Mouse (Mus musculus): ENCODE measurements around the gene Cbx1. TPM values are rescaled to one million over a fixed set of nuclear protein-coding genes. Genes with fewer than 3 reads are reported as not detected.
A peak's percentile ranks its signal among the peaks of the same experiment; 100 is the strongest.

Cbx1 gene
- 179 and 200 TPM in 2 replicates for polyA plus RNA-seq (2016; fragmentation: Nextera tagmentation; extraction: Ambion mirVana)

GRCm38 (mm10) chr11:96788871-96789795 is at the start of gene Cbx1:
Cbx1 (plus strand) TSS chr11:96789127.
- peaks cover 34% of the 10 kb centered on the region for H3K4me1 ChIP-seq
- H3K27me3 ChIP-seq (ENCODE audit: low read depth, poor library complexity, severe bottlenecking), result no peaks in the 10 kb centered on the region
- no peaks in the 10 kb centered on the region for H3K9me3 ChIP-seq (replicated peaks)
- peak within 1 kb of the TSS; percentile 99 for H3K27ac ChIP-seq
- H3K36me3 ChIP-seq, result peaks cover 31% of the 10 kb centered on the region
- peak within 1 kb of the TSS; percentile 93 for H3K4me3 ChIP-seq
- DNase-seq (ENCODE audit: low spot score), result peak; percentile 95
- 1% methylated on average over 93 of the region's 93 CpGs for WGBS

- no peak for DNase-seq (ENCODE audit: low spot score)
- Histone ChIP-seq H3K36me3 (no peaks in the 10 kb centered on the region), H3K27me3 (ENCODE audit: low read depth, poor library complexity, severe bottlenecking) (peaks cover 80% of the 10 kb centered on the region), H3K4me1 (peaks cover 46% of the 10 kb centered on the region), H3K9me3 (replicated peaks) (no peaks in the 10 kb centered on the region), H3K27ac (no peak overlapping the region), H3K4me3 (no peak overlapping the region)
- 74% methylated on average over 12 of the region's 12 CpGs for WGBS
Observed at GRCm38 (mm10) chr11:96740796-96741195, 48.1 kb upstream of the Cbx1 start.

GRCm38 (mm10) chr11:96741995-96742394 is 46.9 kb upstream of the Cbx1 start:
- no peak overlapping the region for H3K27ac ChIP-seq
- H3K9me3 ChIP-seq (replicated peaks), result no peaks in the 10 kb centered on the region
- WGBS, result 25% methylated on average over 12 of the region's 12 CpGs
- peaks cover 77% of the 10 kb centered on the region for H3K27me3 ChIP-seq (ENCODE audit: low read depth, poor library complexity, severe bottlenecking)
- no peak for DNase-seq (ENCODE audit: low spot score)
- H3K4me1 ChIP-seq, result peaks cover 34% of the 10 kb centered on the region
- H3K36me3 ChIP-seq, result no peaks in the 10 kb centered on the region
- H3K4me3 ChIP-seq, result no peak overlapping the region

- Histone ChIP-seq H3K27me3 (ENCODE audit: low read depth, poor library complexity, severe bottlenecking) (peaks cover 71% of the 10 kb centered on the region), H3K4me3 (no peak overlapping the region), H3K27ac (no peak overlapping the region), H3K9me3 (replicated peaks) (no peaks in the 10 kb centered on the region), H3K4me1 (peaks cover 33% of the 10 kb centered on the region), H3K36me3 (no peaks in the 10 kb centered on the region)
- DNase-seq (ENCODE audit: low spot score), result no peak
- WGBS, result 72% methylated on average over 11 of the region's 11 CpGs
Observed at GRCm38 (mm10) chr11:96743000-96743399, 45.9 kb upstream of the Cbx1 start.

GRCm38 (mm10) chr11:96743891-96744290 is 45.0 kb upstream of the Cbx1 start:
- H3K27ac ChIP-seq, result no peak overlapping the region
- DNase-seq (ENCODE audit: low spot score), result no peak
- no peak overlapping the region for H3K4me3 ChIP-seq
- 78% methylated on average over 4 of the region's 4 CpGs for WGBS
- peaks cover 27% of the 10 kb centered on the region for H3K4me1 ChIP-seq
- no peaks in the 10 kb centered on the region for H3K9me3 ChIP-seq (replicated peaks)
- H3K36me3 ChIP-seq, result no peaks in the 10 kb centered on the region
- H3K27me3 ChIP-seq (ENCODE audit: low read depth, poor library complexity, severe bottlenecking), result peaks cover 62% of the 10 kb centered on the region

GRCm38 (mm10) chr11:96746648-96747047 is 42.3 kb upstream of the Cbx1 start:
- no peak for DNase-seq (ENCODE audit: low spot score)
- H3K27ac ChIP-seq, result no peak overlapping the region
- H3K4me1 ChIP-seq, result peaks cover 26% of the 10 kb centered on the region
- H3K9me3 ChIP-seq (replicated peaks), result no peaks in the 10 kb centered on the region
- H3K27me3 ChIP-seq (ENCODE audit: low read depth, poor library complexity, severe bottlenecking), result peaks cover 41% of the 10 kb centered on the region
- whole genome bisulfite sequencing, result 80% methylated on average over 6 of the region's 6 CpGs
- no peaks in the 10 kb centered on the region for H3K36me3 ChIP-seq
- no peak overlapping the region for H3K4me3 ChIP-seq

GRCm38 (mm10) chr11:96747555-96747954 is 41.4 kb upstream of the Cbx1 start:
- Histone ChIP-seq H3K4me1 (peaks cover 19% of the 10 kb centered on the region), H3K27me3 (ENCODE audit: low read depth, poor library complexity, severe bottlenecking) (peaks cover 37% of the 10 kb centered on the region), H3K36me3 (no peaks in the 10 kb centered on the region), H3K27ac (no peak overlapping the region), H3K4me3 (no peak overlapping the region), H3K9me3 (replicated peaks) (no peaks in the 10 kb centered on the region)
- no peak for DNase-seq (ENCODE audit: low spot score)
- 66% methylated on average over 3 of the region's 3 CpGs for WGBS

- Histone ChIP-seq H3K27ac (no peak overlapping the region), H3K4me1 (peaks cover 5% of the 10 kb centered on the region; the same call in 1 of the 2 replicates)
- WGBS, result 99% methylated on average over 2 of the region's 2 CpGs
Observed at GRCm38 (mm10) chr11:96755298-96755697, 33.6 kb upstream of the Cbx1 start.

GRCm38 (mm10) chr11:96757421-96757820 is 31.5 kb upstream of the Cbx1 start:
- no peak for DNase-seq (ENCODE audit: low spot score)
- 60% methylated on average over 4 of the region's 4 CpGs for WGBS
- H3K27ac ChIP-seq, result no peak overlapping the region
- no peaks in the 10 kb centered on the region for H3K27me3 ChIP-seq (ENCODE audit: low read depth, poor library complexity, severe bottlenecking)
- H3K9me3 ChIP-seq (replicated peaks), result no peaks in the 10 kb centered on the region
- no peak overlapping the region for H3K4me3 ChIP-seq
- H3K4me1 ChIP-seq, result no peaks in the 10 kb centered on the region
- H3K36me3 ChIP-seq, result no peaks in the 10 kb centered on the region

More at GRCm38 (mm10) chr11:96755298-96755697, 33.6 kb upstream of the Cbx1 start:
- Histone ChIP-seq H3K9me3 (replicated peaks) (no peaks in the 10 kb centered on the region), H3K4me3 (no peak overlapping the region), H3K27me3 (ENCODE audit: low read depth, poor library complexity, severe bottlenecking) (no peaks in the 10 kb centered on the region), H3K36me3 (no peaks in the 10 kb centered on the region)
- no peak for DNase-seq (ENCODE audit: low spot score)

- peaks cover 6% of the 10 kb centered on the region; the same call in 1 of the 2 replicates for H3K4me1 ChIP-seq
- no peaks in the 10 kb centered on the region for H3K9me3 ChIP-seq (replicated peaks)
- H3K27ac ChIP-seq, result no peak overlapping the region
- DNase-seq (ENCODE audit: low spot score), result no peak
- H3K36me3 ChIP-seq, result no peaks in the 10 kb centered on the region
- H3K4me3 ChIP-seq, result no peak overlapping the region
- no peaks in the 10 kb centered on the region for H3K27me3 ChIP-seq (ENCODE audit: low read depth, poor library complexity, severe bottlenecking)
- 76% methylated on average over 5 of the region's 5 CpGs for WGBS
Observed at GRCm38 (mm10) chr11:96758402-96758801, 30.5 kb upstream of the Cbx1 start.

- DNase-seq (ENCODE audit: low spot score), result no peak
- H3K27ac ChIP-seq, result no peak overlapping the region
- 43% methylated on average over 3 of the region's 3 CpGs for WGBS
- no peaks in the 10 kb centered on the region for H3K9me3 ChIP-seq (replicated peaks)
- peaks cover 13% of the 10 kb centered on the region for H3K4me1 ChIP-seq
- H3K27me3 ChIP-seq (ENCODE audit: low read depth, poor library complexity, severe bottlenecking), result no peaks in the 10 kb centered on the region
- H3K4me3 ChIP-seq, result no peak overlapping the region
- no peaks in the 10 kb centered on the region for H3K36me3 ChIP-seq
Observed at GRCm38 (mm10) chr11:96760042-96760441, 28.9 kb upstream of the Cbx1 start.

GRCm38 (mm10) chr11:96761984-96762383 is 26.9 kb upstream of the Cbx1 start:
- no peak for DNase-seq (ENCODE audit: low spot score)
- Histone ChIP-seq H3K9me3 (replicated peaks) (no peaks in the 10 kb centered on the region), H3K27ac (no peak overlapping the region), H3K4me3 (no peak overlapping the region), H3K36me3 (no peaks in the 10 kb centered on the region), H3K4me1 (peaks cover 19% of the 10 kb centered on the region), H3K27me3 (ENCODE audit: low read depth, poor library complexity, severe bottlenecking) (no peaks in the 10 kb centered on the region)
- 83% methylated on average over 7 of the region's 7 CpGs for WGBS

- no peaks in the 10 kb centered on the region for H3K9me3 ChIP-seq (replicated peaks)
- H3K4me3 ChIP-seq, result no peak overlapping the region
- H3K4me1 ChIP-seq, result peaks cover 28% of the 10 kb centered on the region
- H3K36me3 ChIP-seq, result peaks cover 3% of the 10 kb centered on the region
- 78% methylated on average over 15 of the region's 15 CpGs for WGBS
- no peaks in the 10 kb centered on the region for H3K27me3 ChIP-seq (ENCODE audit: low read depth, poor library complexity, severe bottlenecking)
- H3K27ac ChIP-seq, result no peak overlapping the region
- DNase-seq (ENCODE audit: low spot score), result no peak
Observed at GRCm38 (mm10) chr11:96762742-96763470, 26.0 kb upstream of the Cbx1 start.
